Mouse (Mus musculus) kidney, adult 2 months (tissue): ENCODE measurements around the gene 4933427D14Rik. TPM values are rescaled to one million over a fixed set of nuclear protein-coding genes. Genes with fewer than 3 reads are reported as not detected.

ENCODE experiments used
- DNase-seq: peaks from one replicate; pipeline ENCODE4 v3.0.0; 2021
- H3K27ac ChIP-seq: fragments of 200-500 bp; 2 replicates; pipeline ENCODE4 v1.5.1; 2012; ENCODE audit warnings: low read depth, low read length, control low read depth, inconsistent platforms; ENCODE audit not compliant: insufficient read depth
- H3K27me3 ChIP-seq: fragments of 200-500 bp; replicated peaks from 2 replicates; pipeline ENCODE4 v1.6.1; 2012; ENCODE audit warnings: mild to moderate bottlenecking, moderate library complexity, low read length, inconsistent platforms; ENCODE audit not compliant: control insufficient read depth, insufficient read depth
- H3K36me3 ChIP-seq: fragments of 200-500 bp; 2 replicates; pipeline ENCODE4 v1.6.1; 2012; ENCODE audit warnings: mild to moderate bottlenecking, moderate library complexity, low read length, inconsistent platforms; ENCODE audit not compliant: control insufficient read depth, insufficient read depth
- H3K4me1 ChIP-seq: fragments of 200-500 bp; 2 replicates; pipeline ENCODE4 v1.6.1; 2011; ENCODE audit warnings: low read length; ENCODE audit not compliant: control insufficient read depth, insufficient read depth
- H3K4me3 ChIP-seq: fragments of 200-500 bp; 2 replicates; pipeline ENCODE4 v1.5.1; 2011; ENCODE audit warnings: mild to moderate bottlenecking, low read depth, low read length, control low read depth; ENCODE audit not compliant: insufficient read depth
- CTCF ChIP-seq: fragments of 200-500 bp; conservative IDR thresholded peaks from 2 replicates; pipeline ENCODE4 v1.5.1; 2011; ENCODE audit warnings: low read depth, mild to moderate bottlenecking, control low read depth, low read length, moderate library complexity, mixed read lengths; ENCODE audit not compliant: insufficient read depth, insufficient read length
- POLR2A ChIP-seq: fragments of 200-500 bp; IDR thresholded peaks from one replicate; pipeline ENCODE4 v1.6.1; 2011; ENCODE audit warnings: low read depth, low read length, control low read depth
- WGBS: fragments of 180-500 bp; shearing (Covaris S2); methylation state at CpG from one replicate; pipeline ENCODE4 v1.1.7; 2018; 5-methylcytosine and 5-hydroxymethylcytosine counted together
- polyA plus RNA-seq: library from polyadenylated mRNA; depleted of rRNA; stranded (reverse); fragments of >200 nt; gene quantifications from 2 replicates; pipeline ENCODE4 v1.2.3, GENCODE M21; 2012

4933427D14Rik gene
- polyA plus RNA-seq, 1 experiment, result 4.8 TPM

- H3K27me3 ChIP-seq, result no peaks in the 10 kb centered on the region
- H3K4me1 ChIP-seq, result peaks cover 6% of the 10 kb centered on the region
- 26% methylated on average over 6 of the region's 6 CpGs for WGBS
- H3K27ac ChIP-seq, result no peak overlapping the region
- TF ChIP-seq CTCF, result no peak
- no peak for TF ChIP-seq POLR2A
- peak; percentile 59 for DNase-seq
- H3K4me3 ChIP-seq, result no peak overlapping the region
- no peaks in the 10 kb centered on the region for H3K36me3 ChIP-seq
Measured at GRCm38 (mm10) chr11:72140198-72140597, 67.1 kb downstream of the 4933427D14Rik start.

GRCm38 (mm10) chr11:72136231-72136982 is 70.9 kb downstream of the 4933427D14Rik start:
- Histone ChIP-seq H3K27me3 (no peaks in the 10 kb centered on the region), H3K36me3 (no peaks in the 10 kb centered on the region), H3K4me1 (peaks cover 3% of the 10 kb centered on the region; the same call in 1 of the 2 replicates), H3K27ac (no peak overlapping the region), H3K4me3 (peak overlapping the region; percentile 62; the same call in 1 of the 2 replicates)
- no peak for DNase-seq
- 78% methylated on average over 11 of the region's 11 CpGs for WGBS
- TF ChIP-seq CTCF (no peak), POLR2A (no peak)

DNA sequence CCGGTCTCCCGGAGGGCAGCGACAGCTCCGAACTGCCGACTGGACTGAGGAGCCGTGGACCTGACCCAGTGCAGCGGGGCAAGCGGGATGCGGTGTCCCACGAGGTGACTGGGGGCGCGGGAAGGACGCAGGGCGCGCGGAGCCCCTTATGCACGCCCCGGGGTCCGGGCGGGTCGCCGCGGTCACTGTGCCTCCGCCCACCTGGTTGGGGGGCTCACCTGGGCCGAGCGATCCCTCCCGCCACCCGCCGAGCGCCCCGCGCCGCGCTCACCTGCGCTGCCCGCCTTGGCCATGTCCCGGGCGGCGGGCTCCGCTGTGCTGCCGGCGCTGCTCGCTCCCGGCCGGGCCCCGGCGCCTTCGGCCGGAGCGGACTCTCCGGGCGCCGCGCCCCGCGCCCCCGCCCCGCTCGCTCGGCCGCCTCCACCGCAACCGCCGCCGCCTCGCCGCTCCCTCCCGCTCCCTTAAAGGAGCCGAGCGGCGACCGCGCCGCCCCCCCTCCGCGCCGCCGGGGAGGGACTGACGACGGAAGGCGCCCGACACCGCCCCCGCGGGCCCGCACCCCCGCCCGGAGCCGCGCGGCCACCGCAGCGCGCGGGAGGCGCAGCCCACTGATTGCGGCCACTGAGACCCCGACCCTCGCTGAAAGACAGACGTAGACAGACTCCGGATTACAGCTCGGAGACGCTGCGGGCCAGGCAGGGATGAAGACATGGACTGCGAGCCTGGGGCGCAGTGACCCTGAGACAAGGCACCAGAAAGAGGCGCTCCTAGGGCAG is 71.7 kb downstream of the 4933427D14Rik start, which contains the start of gene Pitpnm3:
Gene Pitpnm3, minus strand, starts transcription at position 396 of the 776 bp plus-strand sequence.
- Histone ChIP-seq H3K27ac (no peak within 1 kb of the TSS), H3K27me3 (no peaks in the 10 kb centered on the region), H3K4me3 (peak within 1 kb of the TSS; percentile 62), H3K4me1 (peaks cover 3% of the 10 kb centered on the region; the same call in 1 of the 2 replicates), H3K36me3 (no peaks in the 10 kb centered on the region)
- DNase-seq, result peak; percentile 36
- TF ChIP-seq CTCF, result no peak
- no peak for TF ChIP-seq POLR2A
- 2% methylated on average over 100 of the region's 107 CpGs for WGBS

DNA sequence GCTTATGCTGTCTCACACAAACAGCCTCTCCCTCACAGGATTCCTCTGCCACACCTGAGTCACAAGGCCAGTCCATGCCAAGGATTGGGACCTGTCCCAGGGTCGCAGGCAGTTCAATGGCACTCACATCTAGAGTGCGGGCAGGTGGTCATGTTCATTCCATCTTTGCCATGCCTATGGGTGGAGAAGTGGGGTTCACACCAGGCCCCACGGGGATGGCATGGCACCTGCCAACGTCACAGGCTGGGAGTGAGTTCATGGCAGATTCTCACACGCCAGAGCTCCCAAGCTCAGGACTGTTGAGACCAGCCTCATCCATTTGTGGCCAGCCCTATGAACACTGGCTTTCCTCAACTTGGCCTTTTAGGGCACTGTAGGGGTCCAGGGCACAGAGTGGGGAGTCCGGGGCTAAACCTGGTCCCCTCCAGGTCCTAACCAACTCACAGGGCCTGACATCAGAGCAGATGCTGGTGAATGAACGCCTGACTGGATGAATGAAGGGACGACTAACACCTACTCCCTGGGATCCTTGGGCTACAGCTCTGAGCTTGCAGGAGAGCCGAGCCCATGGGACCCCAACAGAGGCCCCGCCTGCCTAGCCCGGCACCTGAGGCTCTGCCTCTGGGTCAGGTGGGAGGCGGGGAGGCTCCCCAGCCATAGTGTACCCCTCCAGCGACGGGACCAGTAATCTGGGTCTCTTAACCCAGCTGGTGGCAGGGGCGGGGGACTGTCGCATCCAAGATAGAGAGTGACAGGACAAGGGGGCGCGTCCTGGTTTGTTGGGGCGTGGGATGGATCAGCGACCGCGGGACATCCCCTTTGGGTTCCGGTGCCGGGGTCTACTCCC is 72.5 kb downstream of the 4933427D14Rik start:
- Histone ChIP-seq H3K4me1 (peaks cover 3% of the 10 kb centered on the region; the same call in 1 of the 2 replicates), H3K27ac (no peak overlapping the region), H3K4me3 (peak overlapping the region; percentile 62), H3K36me3 (no peaks in the 10 kb centered on the region), H3K27me3 (no peaks in the 10 kb centered on the region)
- no peak for DNase-seq
- 31% methylated on average over 24 of the region's 24 CpGs for WGBS
- no peak for TF ChIP-seq CTCF
- no peak for TF ChIP-seq POLR2A

GRCm38 (mm10) chr11:72133075-72133474 is 74.2 kb downstream of the 4933427D14Rik start:
- H3K36me3 ChIP-seq, result no peaks in the 10 kb centered on the region
- no peaks in the 10 kb centered on the region for H3K27me3 ChIP-seq
- H3K4me1 ChIP-seq, result peaks cover 3% of the 10 kb centered on the region; the same call in 1 of the 2 replicates
- WGBS, result 60% methylated on average over 10 of the region's 10 CpGs
- H3K27ac ChIP-seq, result peak overlapping the region; percentile 92
- no peak for TF ChIP-seq POLR2A
- no peak for TF ChIP-seq CTCF
- DNase-seq, result no peak
- H3K4me3 ChIP-seq, result no peak overlapping the region

- peaks cover 3% of the 10 kb centered on the region; the same call in 1 of the 2 replicates for H3K4me1 ChIP-seq
- no peak overlapping the region for H3K4me3 ChIP-seq
- 4% methylated on average over 3 of the region's 3 CpGs for WGBS
- no peaks in the 10 kb centered on the region for H3K36me3 ChIP-seq
- peak overlapping the region; percentile 92 for H3K27ac ChIP-seq
- no peaks in the 10 kb centered on the region for H3K27me3 ChIP-seq
- DNase-seq, result peak; percentile 83
- TF ChIP-seq POLR2A (no peak), CTCF (no peak)
Measured at GRCm38 (mm10) chr11:72132266-72132665, 75.0 kb downstream of the 4933427D14Rik start.
